Mouse (Mus musculus) heart, adult 2 months (tissue): Measurements from ENCODE around the gene Apol8. TPM values are rescaled to one million over a fixed set of nuclear protein-coding genes. Genes with fewer than 3 reads are reported as not detected.
"Not testable (repeated sequence)": the region's sequence is repeated elsewhere in the genome, so short reads cannot be mapped to it uniquely, and the experiment has no call there.

Source experiments
- DNase-seq, 2 experiments: peaks; one replicate each; pipeline ENCODE4 v3.0.0; 2021
- H3K27ac ChIP-seq: fragments of 200-600 bp; 2 replicates; pipeline ENCODE4 v1.8.1; 2022
- H3K27me3 ChIP-seq: fragments of 200-500 bp; 2 replicates; pipeline ENCODE4 v1.6.1; 2012; ENCODE audit warnings: mild to moderate bottlenecking, low read length, inconsistent platforms, mixed read lengths; ENCODE audit not compliant: control insufficient read depth, insufficient read depth
- H3K36me3 ChIP-seq: fragments of 200-500 bp; 2 replicates; pipeline ENCODE4 v1.6.1; 2012; ENCODE audit warnings: low read length, inconsistent platforms; ENCODE audit not compliant: control insufficient read depth, insufficient read depth
- H3K4me1 ChIP-seq: fragments of 200-500 bp; 2 replicates; pipeline ENCODE4 v1.6.1; 2011; ENCODE audit warnings: low read length; ENCODE audit not compliant: control insufficient read depth, insufficient read depth
- H3K4me3 ChIP-seq: fragments of 200-600 bp; 2 replicates; pipeline ENCODE4 v1.8.1; 2022
- H3K79me2 ChIP-seq: fragments of 200-500 bp; replicated peaks from 2 replicates; pipeline ENCODE4 v1.6.1; 2012; ENCODE audit warnings: mild to moderate bottlenecking, inconsistent platforms, low read length, moderate library complexity, mixed read lengths; ENCODE audit not compliant: control insufficient read depth, insufficient read depth
- H3K9ac ChIP-seq: fragments of 200-500 bp; 2 replicates; pipeline ENCODE4 v1.6.1; 2012; ENCODE audit warnings: low read depth, mild to moderate bottlenecking, control low read depth, inconsistent platforms, low read length, mixed read lengths
- CTCF ChIP-seq: fragments of 200-600 bp; IDR thresholded peaks from 2 replicates; pipeline ENCODE4 v1.8.1; 2022; ENCODE audit warnings: antibody characterized with exemption, mild to moderate bottlenecking, moderate library complexity
- WGBS: fragments of 180-500 bp; shearing (Covaris S2); methylation state at CpG from one replicate; pipeline ENCODE4 v1.1.7; 2018; 5-methylcytosine and 5-hydroxymethylcytosine counted together
- intact Hi-C: fragments of 180-260 bp; cut with DNase I; formaldehyde crosslinking; loops from one replicate; pipeline ENCODE4 v1.15.1; 2025
- polyA plus RNA-seq: library from polyadenylated mRNA; depleted of rRNA; stranded (reverse); fragments of >200 nt; gene quantifications from 2 replicates; pipeline ENCODE4 v1.2.3, GENCODE M21; 2012
- total RNA-seq, 2 experiments: library from RNA; stranded (reverse); gene quantifications; 2 replicates each; pipeline ENCODE4 v1.2.3; 2021

The Apol8 gene
- total and polyA plus RNA-seq, 3 experiments: 0.55 TPM; not detected in 2

DNA sequence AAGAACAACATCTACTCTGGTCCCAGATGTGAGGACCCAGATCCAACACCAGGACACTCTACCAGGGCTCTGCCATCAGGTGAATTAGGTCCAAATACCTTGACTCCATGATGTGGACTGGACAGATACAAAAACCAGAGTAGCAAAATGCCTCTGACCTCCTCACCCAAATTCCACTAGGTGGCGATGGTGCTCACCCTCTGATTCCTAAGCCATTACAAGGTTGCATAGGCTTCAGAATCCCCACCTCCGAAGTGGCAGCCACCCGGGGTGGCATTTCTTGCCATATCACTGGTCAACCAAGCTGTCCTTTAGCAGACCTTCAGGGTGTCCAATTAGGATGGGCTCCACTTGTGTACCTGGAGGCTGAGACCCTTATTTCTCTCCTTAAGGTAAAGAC lies 29.7 kb downstream of the Apol8 start:
- H3K4me3 ChIP-seq, H3K9ac ChIP-seq, H3K79me2 ChIP-seq, H3K27me3 ChIP-seq, H3K36me3 ChIP-seq, H3K27ac ChIP-seq, H3K4me1 ChIP-seq, intact Hi-C loops, DNase-seq: not testable (repeated sequence)
- 2% methylated on average over 3 of the region's 3 CpGs for WGBS
- TF ChIP-seq CTCF: peak; percentile 56

DNA sequence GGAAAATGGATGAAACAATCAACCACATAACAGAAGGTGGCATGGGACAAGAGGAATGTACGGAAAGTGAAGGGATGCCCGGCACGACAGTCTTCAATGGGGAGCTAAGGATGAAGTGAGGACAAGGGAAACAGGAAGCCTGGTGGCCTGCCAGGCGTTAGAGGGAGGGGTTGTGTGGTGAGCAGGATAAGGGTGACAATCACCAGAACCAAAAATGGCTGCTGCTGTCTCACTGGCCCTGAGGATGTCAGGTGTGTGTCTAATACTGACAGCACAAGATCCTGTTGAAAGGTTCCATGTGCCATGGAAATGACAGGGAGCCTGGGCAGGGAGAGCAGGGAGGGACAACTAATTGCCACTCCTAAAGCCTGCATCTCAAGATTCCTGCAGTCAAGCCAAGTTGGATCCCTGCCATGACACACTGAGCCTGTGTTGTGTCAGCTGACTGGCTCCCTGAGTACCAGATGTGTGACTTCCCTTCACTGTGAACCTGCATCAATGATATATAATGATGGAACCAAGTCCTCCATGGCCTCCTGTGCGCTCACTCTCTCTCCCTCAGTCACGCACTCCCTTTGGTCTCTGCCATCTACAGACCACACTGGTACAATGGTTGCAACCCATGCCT lies 31.3 kb downstream of the Apol8 start:
- H3K36me3 ChIP-seq, intact Hi-C loops, H3K4me1 ChIP-seq, H3K27me3 ChIP-seq, H3K9ac ChIP-seq, H3K27ac ChIP-seq, H3K4me3 ChIP-seq, H3K79me2 ChIP-seq: not testable (repeated sequence)
- WGBS: 26% methylated on average over 6 of the region's 6 CpGs
- DNase-seq: peak in 1 of 2 experiments; percentile 30

DNA sequence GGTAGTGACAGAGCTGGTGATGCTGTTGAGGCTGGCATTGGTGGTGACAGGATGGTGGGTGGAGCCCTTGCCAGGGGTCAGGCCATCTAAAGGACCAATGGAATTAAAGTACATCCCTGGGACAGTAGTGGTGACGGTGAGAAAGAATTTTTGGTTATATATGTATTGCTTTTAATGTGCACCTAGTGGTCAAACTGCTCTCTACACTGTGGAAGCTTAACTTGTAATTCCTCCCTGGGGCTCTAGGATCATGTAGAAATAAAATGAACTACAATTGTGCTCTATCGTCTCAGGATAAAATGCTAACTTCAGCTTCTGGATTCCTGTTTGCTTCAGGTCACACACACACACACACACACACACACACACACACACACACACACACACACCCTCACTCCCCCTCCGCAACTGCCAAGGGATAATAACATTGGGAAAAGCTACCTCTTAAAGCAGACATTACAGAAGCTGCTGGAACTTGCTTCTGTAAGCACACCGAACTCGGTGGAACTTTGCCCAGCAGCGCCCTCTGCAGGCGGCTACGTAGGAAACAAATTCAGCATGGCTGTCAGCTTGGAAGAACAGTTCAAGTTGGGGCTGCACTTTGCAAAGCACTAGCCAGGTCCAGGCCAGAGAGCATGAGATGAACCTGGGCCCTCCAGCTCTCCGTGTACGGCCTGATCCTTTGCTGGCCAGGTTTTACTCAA lies 32.4 kb downstream of the Apol8 start:
- DNase-seq, H3K27ac ChIP-seq, H3K4me1 ChIP-seq, H3K4me3 ChIP-seq, intact Hi-C loops, H3K36me3 ChIP-seq, H3K27me3 ChIP-seq, H3K79me2 ChIP-seq, H3K9ac ChIP-seq: not testable (repeated sequence)
- WGBS: 25% methylated on average over 2 of the region's 10 CpGs

DNA sequence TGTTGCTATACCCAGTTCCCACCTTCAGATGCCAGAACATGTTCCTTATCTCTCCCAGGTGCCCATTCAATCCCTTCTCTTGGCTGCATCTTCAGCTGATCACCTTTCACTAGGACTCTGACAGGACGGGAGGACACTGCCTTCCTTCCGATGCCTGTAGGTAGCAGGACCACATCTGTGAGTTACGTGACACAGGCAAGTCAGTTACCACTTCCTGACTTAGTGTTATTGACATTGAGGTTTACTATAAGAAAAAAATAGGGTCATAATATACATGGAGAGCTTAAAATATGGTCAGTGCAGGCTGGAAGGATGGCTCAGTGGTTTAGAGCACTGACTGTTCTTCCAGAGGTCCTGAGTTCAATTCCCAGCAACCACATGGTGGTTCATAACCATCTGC lies 35.3 kb downstream of the Apol8 start:
- H3K4me1 ChIP-seq, H3K9ac ChIP-seq, H3K4me3 ChIP-seq, H3K27me3 ChIP-seq, H3K27ac ChIP-seq, H3K79me2 ChIP-seq, DNase-seq, H3K36me3 ChIP-seq, intact Hi-C loops: not testable (repeated sequence)
- no CpG with 5 or more reads among the region's 3 CpGs for WGBS

DNA sequence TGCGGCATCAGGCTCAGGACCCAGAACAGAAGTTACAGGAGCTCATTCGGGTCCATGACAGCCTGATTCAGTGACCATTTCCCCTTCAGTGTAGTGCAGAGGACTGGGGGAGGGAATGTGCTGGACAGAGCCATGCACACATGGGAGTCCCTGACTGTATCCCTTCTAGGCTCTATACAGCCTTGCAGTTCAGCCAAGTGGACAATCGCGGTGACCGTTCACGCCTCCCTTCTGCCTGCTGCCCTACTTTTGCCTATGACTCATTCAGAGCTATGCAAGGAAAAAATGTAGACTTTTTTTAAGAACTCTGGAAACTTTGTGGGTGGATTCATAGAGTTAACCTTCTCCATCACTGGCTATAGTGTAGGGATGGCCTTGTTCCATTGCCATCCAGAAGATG lies 38.6 kb downstream of the Apol8 start:
- H3K4me1 ChIP-seq, H3K4me3 ChIP-seq, H3K79me2 ChIP-seq, H3K9ac ChIP-seq, DNase-seq, intact Hi-C loops, H3K36me3 ChIP-seq, H3K27me3 ChIP-seq, H3K27ac ChIP-seq: not testable (repeated sequence)
- WGBS: 21% methylated on average over 6 of the region's 6 CpGs

DNA sequence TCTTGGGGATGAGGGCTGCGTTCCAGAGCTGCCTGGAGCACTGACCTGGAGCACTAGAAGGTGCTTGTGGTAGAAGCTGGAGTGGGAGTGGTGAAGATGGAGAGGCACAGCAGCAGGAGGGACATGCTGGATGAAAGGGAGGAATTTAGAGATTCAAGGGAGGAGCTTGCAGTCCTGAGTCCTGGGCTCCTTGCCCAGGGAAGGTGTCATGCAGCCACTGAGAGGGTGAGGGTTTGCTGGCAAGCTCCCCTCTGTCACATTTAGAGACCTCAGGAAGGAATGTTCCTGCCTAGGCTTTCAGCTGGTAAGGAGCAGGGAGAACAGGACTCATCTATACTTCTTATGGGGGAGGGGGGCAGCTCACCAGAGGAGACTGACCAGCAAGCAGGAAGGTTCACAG lies 47.9 kb downstream of the Apol8 start:
- H3K4me3 ChIP-seq, H3K27ac ChIP-seq, H3K36me3 ChIP-seq, H3K79me2 ChIP-seq, H3K4me1 ChIP-seq, H3K9ac ChIP-seq, intact Hi-C loops, H3K27me3 ChIP-seq: not testable (repeated sequence)
- WGBS: 50% methylated on average over 1 of the region's 1 CpGs
- DNase-seq: peak in 1 of 2 experiments; percentile 5

DNA sequence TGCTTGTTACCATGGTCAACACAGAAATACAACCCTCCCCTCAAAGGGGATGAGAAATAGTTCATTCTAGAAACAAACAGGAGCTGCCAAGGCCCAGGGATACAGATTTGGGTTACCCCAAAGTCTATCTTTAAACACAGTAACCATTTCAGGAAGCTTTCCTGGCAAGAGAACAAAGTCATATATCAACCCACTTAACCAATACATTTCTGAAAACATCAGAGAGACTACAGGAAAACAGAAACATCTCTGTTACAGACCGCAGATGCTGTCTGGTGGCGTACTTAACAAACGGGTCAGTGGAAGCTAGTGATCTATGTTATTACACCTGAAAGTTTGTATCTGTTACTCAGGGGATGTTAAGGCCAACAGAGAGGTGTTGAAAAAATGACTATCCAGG lies 51.5 kb downstream of the Apol8 start:
- intact Hi-C loops, H3K36me3 ChIP-seq: not testable (repeated sequence)
- WGBS: 93% methylated on average over 3 of the region's 3 CpGs

DNA sequence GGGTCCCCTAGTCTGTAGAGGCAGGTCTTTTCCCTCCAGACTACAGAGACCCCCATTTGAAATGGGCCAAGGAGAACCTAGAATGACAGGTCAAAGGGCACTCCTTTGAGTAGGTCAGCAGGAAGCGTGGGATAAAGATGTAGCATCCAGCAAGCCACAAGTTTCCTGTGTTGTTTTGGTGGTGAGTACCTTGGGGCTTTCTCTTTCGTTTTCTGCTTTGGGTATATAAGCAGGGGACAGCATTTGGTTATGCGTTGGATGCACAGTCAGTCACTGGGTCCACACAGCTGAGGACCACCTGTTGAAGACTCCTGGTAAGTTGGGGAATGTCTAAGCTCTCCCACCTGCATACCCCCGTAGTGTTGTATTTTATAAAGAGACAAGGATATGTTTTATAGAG lies 58.1 kb downstream of the Apol8 start, which contains the start of gene Apol7e:
Gene Apol7e, plus strand, starts transcription at position 202 of the 400 bp plus-strand sequence.
- intact Hi-C loops, H3K9ac ChIP-seq, H3K27ac ChIP-seq, DNase-seq, H3K79me2 ChIP-seq, H3K27me3 ChIP-seq, H3K4me3 ChIP-seq, H3K4me1 ChIP-seq, H3K36me3 ChIP-seq: not testable (repeated sequence)
- WGBS: 77% methylated on average over 4 of the region's 4 CpGs

More for the DNA sequence above, 51.5 kb downstream of the Apol8 start:
- not testable (repeated sequence) for H3K79me2 ChIP-seq, H3K4me1 ChIP-seq, H3K27me3 ChIP-seq, DNase-seq, H3K4me3 ChIP-seq, H3K27ac ChIP-seq, H3K9ac ChIP-seq
